Mouse (Mus musculus) liver, adult (tissue): Measurements from ENCODE around the gene Acp5.

Experiments used
- GATA4 ChIP-seq: IDR thresholded peaks from 2 replicates; pipeline ENCODE4 v1.6.1; 2014; ENCODE audit warnings: mild to moderate bottlenecking, low read length; ENCODE audit not compliant: insufficient replicate concordance

Gene Acp5

DNA sequence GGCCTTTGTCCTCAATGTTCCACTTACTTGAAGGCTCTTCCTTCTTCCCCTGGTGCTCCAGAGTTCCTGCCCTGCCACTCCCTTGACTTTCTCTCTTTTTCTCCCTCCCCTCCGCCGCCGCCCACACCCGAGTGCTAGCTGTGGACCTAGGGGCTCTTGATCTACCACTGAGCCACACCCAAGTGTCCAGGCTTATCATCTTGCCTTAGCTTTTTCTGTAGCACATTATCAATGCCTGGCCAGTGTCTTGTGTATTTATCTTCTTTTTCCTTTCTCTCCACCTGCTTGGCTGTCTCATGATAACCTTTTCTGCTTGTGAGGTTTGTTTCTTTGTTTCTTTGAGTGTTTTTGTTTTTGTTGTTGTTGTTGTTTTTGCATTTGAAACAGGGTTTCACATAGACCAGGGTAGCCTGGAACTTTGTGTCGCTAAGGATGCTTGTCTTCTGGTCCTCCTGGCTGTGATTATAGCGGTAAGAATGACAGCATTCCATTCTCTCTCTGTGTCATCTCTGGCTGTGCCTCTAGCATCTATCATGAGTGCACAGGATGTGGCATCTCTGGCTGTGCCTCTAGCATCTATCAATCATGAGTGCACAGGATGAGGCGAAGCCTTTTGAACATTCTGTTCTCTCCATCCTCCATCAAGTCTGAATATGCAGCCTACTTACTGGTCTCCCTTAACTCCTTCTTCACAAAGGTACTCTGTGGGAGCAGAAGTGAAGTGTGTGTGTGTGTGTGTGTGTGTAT is at the start of gene Acp5:
Gene Acp5 (minus strand): TSS at position 68 of the 747 bp plus-strand sequence.
- TF ChIP-seq GATA4 = no peak

GRCm38 (mm10) chr9:22172318-22172717 is 36.8 kb upstream of the Acp5 start:
- TF ChIP-seq GATA4 = no peak

DNA sequence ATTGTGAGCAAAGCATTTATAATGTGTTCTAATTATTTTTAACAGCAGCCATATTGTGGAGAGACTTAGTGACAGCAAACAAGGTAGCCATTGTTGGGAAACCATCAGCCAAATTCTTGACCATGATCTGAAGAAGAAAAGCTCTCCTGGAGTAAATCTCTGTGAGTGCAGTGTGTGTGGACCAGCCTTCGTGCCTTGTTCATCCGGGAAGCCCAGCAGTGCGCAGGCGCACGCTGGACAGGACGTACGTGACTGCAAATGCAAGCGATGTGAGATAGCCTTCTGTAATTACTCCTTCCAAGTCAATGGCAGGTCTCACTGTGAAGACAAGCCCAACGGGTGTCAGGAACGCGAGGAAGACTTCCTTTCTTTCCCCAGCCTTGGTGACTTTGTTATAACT is 33.8 kb upstream of the Acp5 start:
- no peak for TF ChIP-seq GATA4

- no peak for TF ChIP-seq GATA4
Observed at GRCm38 (mm10) chr9:22167751-22168150, 32.2 kb upstream of the Acp5 start.

DNA sequence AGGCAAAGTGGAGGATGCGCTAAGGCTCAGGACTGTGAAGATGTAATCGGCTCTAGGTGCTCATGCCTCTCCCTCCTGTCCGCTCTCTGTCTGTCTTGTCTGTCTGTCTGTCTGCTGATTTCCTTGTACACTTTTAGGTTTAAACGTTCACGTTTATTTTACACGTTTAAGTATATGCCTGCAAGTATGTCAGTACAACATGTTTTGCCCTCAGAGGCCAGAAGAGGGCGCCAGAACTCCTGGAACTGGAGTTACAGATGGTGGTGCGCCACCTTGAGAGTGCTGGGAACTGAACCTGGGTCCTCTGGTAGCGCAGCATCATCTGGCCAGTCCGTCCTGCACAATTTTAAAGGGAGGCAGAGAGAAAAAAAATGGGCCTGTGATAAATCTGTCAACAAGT is 31.2 kb upstream of the Acp5 start:
- TF ChIP-seq GATA4 = no peak

DNA sequence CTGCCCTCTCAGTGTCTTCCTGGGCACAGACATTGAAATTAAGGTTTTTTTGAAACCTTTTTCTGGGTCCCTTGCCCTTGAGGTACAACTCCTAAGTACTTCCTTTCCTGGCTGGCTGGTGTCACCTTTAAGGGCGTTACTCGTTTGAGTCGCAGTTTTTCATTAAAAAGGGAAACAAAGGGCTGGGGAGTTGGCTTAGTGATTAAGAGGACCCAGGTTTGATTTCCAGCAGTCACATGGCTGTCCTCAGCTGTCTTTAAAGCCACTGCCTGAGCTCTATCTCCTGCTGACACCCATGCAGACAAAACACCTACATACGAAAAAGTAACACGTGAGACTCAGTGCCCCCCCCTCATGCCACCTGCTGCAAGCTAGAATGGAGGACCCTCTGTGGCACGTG is 30.5 kb upstream of the Acp5 start:
- no peak for TF ChIP-seq GATA4

DNA sequence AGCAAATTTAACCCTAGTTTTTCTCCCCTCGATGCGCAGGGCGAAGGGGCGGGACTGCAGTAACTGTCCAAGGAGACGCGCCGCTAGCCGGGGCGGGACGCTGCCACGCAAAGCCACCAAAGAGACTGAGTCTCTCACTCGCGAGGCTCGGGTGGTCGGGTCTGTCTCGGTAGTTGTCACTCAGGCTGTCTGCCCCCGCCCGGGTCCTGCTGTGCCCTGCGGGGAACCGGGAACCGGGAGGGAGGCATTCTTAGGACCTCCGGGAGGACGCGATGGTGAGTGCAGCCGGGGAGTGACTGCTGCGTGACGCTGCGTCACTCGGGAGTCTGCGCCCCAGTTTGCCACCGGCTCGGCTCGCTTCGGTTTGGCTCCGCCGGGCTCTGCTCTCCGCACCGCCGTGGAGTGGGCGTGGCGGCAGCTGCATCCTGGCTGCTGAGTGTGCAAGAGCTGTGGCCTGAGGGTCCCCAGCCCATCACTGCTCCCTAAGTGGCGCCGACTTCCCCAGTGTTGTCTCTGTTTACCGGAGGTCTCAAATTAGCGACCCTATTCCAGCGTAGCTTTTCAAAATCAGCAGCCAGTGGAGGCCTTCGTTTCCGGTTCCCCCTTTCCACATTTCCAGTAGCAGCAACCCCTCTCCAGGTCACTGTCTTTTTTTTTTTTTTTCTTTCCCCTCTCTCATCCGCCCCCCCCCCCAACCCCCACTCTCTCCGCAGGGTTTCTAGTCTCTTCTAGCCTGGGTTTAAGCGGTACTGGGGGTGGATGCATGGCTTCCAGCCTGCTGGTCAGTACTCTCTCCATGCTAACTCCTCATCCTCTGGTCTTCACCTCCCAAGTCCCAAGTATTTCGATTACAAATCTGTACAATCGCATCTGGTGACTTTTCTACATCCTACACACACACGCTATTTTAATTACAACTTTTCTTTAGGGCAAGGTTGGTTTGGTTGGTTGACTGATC is 29.5 kb upstream of the Acp5 start:
- no peak for TF ChIP-seq GATA4

GRCm38 (mm10) chr9:22162912-22163311 is 27.4 kb upstream of the Acp5 start:
- no peak for TF ChIP-seq GATA4

DNA sequence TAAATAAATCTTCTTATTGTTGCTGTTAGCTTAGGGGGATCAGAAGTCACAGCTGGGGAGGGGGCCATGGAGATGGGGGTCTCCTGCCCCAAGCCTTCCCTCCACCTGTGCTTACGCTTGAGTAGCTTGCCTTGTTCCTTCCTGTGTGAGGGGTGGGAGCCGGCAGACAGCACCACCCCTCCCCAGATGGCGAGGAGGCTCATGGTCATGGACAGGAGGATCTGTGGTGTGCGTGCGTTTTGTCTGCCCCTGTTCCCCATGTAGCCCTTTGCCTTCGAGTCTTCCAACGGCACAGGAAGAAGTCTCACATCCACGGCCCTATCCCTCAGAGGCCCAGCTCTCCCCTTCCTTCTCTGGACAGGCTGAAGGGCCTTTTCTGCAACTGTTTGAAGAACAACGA is 26.8 kb upstream of the Acp5 start:
- TF ChIP-seq GATA4 = no peak

DNA sequence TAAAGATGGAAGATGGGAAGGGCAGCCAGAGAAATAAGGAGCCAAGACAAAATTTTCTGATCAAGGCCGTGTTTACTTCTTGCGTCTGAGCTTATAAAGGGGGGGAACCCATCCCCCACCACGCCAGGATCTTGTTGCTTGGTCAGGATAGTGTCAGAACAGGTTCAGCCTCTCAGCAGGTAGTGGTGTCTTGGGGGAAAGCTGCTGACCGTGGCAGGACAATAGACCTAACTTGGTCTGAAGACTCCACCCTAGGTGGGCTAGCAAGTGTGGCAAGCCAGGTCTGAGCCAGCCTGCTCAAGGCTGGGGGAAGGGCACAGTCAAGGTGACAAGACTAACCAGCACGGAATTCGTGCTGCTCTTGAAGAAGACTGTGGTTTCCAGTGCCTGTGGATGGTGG is 25.8 kb upstream of the Acp5 start:
- no peak for TF ChIP-seq GATA4

GRCm38 (mm10) chr9:22157516-22158265 is 22.2 kb upstream of the Acp5 start:
- TF ChIP-seq GATA4 = no peak

GRCm38 (mm10) chr9:22156497-22157245 is 21.2 kb upstream of the Acp5 start, which contains the start of gene Pigyl:
Pigyl (plus strand) TSS chr9:22156846.
- TF ChIP-seq GATA4 = no peak; the same call in 1 of the 2 replicates

GRCm38 (mm10) chr9:22155614-22156013 is 20.1 kb upstream of the Acp5 start:
- no peak for TF ChIP-seq GATA4

GRCm38 (mm10) chr9:22153810-22154209 is 18.3 kb upstream of the Acp5 start:
- no peak for TF ChIP-seq GATA4

DNA sequence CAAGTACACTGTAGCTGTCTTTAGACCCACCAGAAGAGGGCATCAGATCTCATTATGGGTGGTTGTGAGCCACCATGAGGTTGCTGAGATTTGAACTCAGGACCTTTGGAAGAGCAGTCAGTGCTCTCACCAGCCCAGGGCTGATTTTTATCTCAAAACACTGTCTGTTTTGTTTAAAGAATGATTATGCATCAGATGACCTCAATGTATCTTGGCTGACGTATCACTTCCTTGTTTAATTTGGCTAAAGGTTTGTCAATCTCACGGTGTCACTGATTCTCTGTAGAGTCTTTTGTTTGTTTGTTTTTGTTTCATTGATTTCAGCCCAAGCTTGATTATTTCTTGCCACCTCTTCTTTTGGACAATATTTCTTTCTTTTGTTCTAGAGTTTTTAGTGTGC is 15.4 kb upstream of the Acp5 start:
- TF ChIP-seq GATA4 = peak; percentile 93
